Mouse (Mus musculus) forebrain, embryonic 13.5 days (tissue): ENCODE measurements around the gene Hic1. TPM values are rescaled to one million over a fixed set of nuclear protein-coding genes. Genes with fewer than 3 reads are reported as not detected.
A peak's percentile ranks its signal among the peaks of the same experiment; 100 is the strongest.

Experiments used
- ATAC-seq: fragments of 200-750 bp; cut with Nextera tagmentation; 2 replicates; pipeline ENCODE4 v1.8.0; 2017
- H3K27ac ChIP-seq: fragments of 300-500 bp; sonication (generic); 2 replicates; pipeline ENCODE4 v1.5.1; 2015; ENCODE audit warnings: inconsistent platforms, mild to moderate bottlenecking, moderate library complexity
- H3K27me3 ChIP-seq: fragments of 300-500 bp; sonication (generic); 2 replicates; pipeline ENCODE4 v1.6.1; 2015; ENCODE audit warnings: mild to moderate bottlenecking, inconsistent platforms
- H3K36me3 ChIP-seq: fragments of 300-500 bp; sonication (generic); 2 replicates; pipeline ENCODE4 v1.6.1; 2015; ENCODE audit warnings: mild to moderate bottlenecking, inconsistent platforms; ENCODE audit not compliant: poor library complexity, severe bottlenecking
- H3K4me1 ChIP-seq: fragments of 300-500 bp; sonication (generic); 2 replicates; pipeline ENCODE4 v1.6.1; 2015; ENCODE audit warnings: inconsistent platforms
- H3K4me2 ChIP-seq: fragments of 300-500 bp; sonication (generic); 2 replicates; pipeline ENCODE4 v1.6.1; 2015; ENCODE audit warnings: inconsistent platforms, mild to moderate bottlenecking, moderate library complexity
- H3K4me3 ChIP-seq: fragments of 300-500 bp; sonication (generic); 2 replicates; pipeline ENCODE4 v1.5.1; 2015; ENCODE audit warnings: mild to moderate bottlenecking, inconsistent platforms
- H3K9ac ChIP-seq: fragments of 300-500 bp; sonication (generic); 2 replicates; pipeline ENCODE4 v1.6.1; 2015; ENCODE audit warnings: mild to moderate bottlenecking, inconsistent platforms
- H3K9me3 ChIP-seq: fragments of 300-500 bp; sonication (generic); replicated peaks from 2 replicates; pipeline ENCODE4 v1.6.1; 2016; ENCODE audit warnings: inconsistent platforms
- WGBS: fragments of 180-500 bp; shearing (Covaris S2); methylation state at CpG from one replicate; pipeline ENCODE4 v1.1.7; 2015; 5-methylcytosine and 5-hydroxymethylcytosine counted together
- microRNA counts: library from miRNA; unstranded; fragments of <30 nt; microRNA quantifications from one replicate; lab custom pipeline; 2016
- microRNA-seq: library from miRNA; unstranded; fragments of <30 nt; microRNA quantifications from one replicate; pipeline ENCODE4, GENCODE M21; 2016
- polyA plus RNA-seq: library from polyadenylated mRNA; unstranded; fragments of >200 nt; fragmentation: Nextera tagmentation; extraction: Ambion mirVana; gene quantifications from 2 replicates; pipeline ENCODE4 v1.2.1, GENCODE M21; 2015

Gene Hic1
- polyA plus RNA-seq, 1 experiment from 2014 or later, result 1.5 TPM

DNA sequence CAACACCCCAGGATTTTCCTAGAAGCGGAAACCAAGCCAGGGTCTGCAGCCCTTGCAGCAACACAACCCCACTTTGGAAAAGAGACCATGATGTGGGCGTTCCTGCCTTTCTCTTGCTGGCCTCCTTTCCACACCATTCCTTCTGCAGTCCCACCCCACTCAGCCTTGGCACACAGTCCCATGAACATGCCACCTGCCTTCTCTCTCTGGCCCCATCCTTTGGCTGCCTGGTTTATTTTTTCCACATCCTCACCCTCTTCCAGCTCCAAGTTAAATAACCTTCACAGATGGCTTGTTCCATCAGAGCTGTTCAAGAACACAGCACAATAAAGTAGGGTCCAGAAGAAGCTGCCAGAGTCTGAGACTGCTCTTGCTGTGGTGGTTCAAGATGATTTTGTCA is 50.0 kb downstream of the Hic1 start:
- H3K4me3 ChIP-seq, result no peak overlapping the region
- 92% methylated on average over 2 of the region's 2 CpGs for WGBS
- no peak for ATAC-seq
- H3K27me3 ChIP-seq, result no peaks in the 10 kb centered on the region
- no peaks in the 10 kb centered on the region for H3K4me1 ChIP-seq
- H3K9me3 ChIP-seq, result no peaks in the 10 kb centered on the region
- H3K4me2 ChIP-seq, result no peak overlapping the region
- H3K27ac ChIP-seq, result no peak overlapping the region
- no peak overlapping the region for H3K9ac ChIP-seq
- H3K36me3 ChIP-seq, result no peaks in the 10 kb centered on the region

DNA sequence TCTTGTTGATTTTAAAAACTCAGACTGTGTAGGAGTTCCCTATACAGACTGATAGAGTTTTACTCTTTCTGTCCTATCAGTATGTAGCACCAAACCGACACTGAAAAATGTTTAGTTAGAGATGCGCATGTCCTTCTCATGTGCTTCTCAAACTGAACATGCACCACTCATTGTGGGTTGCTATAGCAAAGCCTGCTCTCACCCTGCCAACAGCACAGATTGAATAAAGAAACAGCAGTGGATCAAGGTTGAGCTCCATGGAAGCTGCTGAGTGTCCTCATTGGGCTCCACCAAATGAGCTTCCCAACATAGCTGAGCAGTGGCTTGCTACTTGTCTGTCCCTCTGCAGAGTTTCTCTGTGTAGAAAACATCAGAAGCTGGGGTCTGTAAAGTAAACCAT is 51.2 kb downstream of the Hic1 start:
- no peak for ATAC-seq
- H3K4me1 ChIP-seq, result no peaks in the 10 kb centered on the region
- no peak overlapping the region for H3K27ac ChIP-seq
- H3K27me3 ChIP-seq, result no peaks in the 10 kb centered on the region
- no peaks in the 10 kb centered on the region for H3K9me3 ChIP-seq
- no peak overlapping the region for H3K4me2 ChIP-seq
- no peak overlapping the region for H3K4me3 ChIP-seq
- no peaks in the 10 kb centered on the region for H3K36me3 ChIP-seq
- WGBS, result 96% methylated on average over 2 of the region's 2 CpGs
- no peak overlapping the region for H3K9ac ChIP-seq

DNA sequence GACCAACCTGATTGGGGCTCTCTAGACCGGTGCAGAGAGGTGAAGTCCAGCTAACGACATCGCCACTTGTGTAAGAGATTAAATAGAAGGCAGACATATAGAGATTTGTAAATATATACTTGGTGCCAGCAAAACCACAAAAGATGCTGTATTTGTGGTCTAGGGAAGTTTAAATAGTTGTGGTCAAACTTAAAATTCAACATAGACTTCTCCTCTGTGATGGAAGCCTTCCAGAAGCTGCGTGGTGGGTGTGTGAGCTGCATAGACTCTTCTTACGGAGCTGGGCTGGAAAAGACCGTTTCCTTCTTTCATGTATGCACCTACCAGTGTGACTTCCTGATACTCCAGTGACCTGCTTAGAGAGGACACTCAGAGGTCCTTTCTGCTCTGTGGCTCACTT is 52.9 kb downstream of the Hic1 start:
- ATAC-seq, result no peak
- no peaks in the 10 kb centered on the region for H3K4me1 ChIP-seq
- WGBS, result 90% methylated on average over 6 of the region's 6 CpGs
- no peak overlapping the region for H3K27ac ChIP-seq
- no peaks in the 10 kb centered on the region for H3K36me3 ChIP-seq
- H3K4me2 ChIP-seq, result no peak overlapping the region
- no peaks in the 10 kb centered on the region for H3K27me3 ChIP-seq
- H3K9me3 ChIP-seq, result no peaks in the 10 kb centered on the region
- H3K4me3 ChIP-seq, result no peak overlapping the region
- H3K9ac ChIP-seq, result no peak overlapping the region

MicroRNAs within 50 kb of the gene (microRNA counts, 519-probe panel; counts per million panel counts)
- microRNA mmu-miR-132 (lab: Ali Mortazavi, UCI) (3,808 counts per million, percentile 75 among the panel's probes with 10 or more counts), microRNA mmu-miR-212 (lab: Ali Mortazavi, UCI) (2,231 counts per million, percentile 59 among the panel's probes with 10 or more counts)

Small RNA genes lying within 50 kb of the gene (microRNA-seq; reads per million reads assigned to microRNA genes)
- 284 reads per million, percentile 64 among the genes with 10 or more reads in this experiment for gene Mir132
- 24.4 reads per million, percentile 33 among the genes with 10 or more reads in this experiment for gene Mir212

Other genes starting within 250 kb of the Hic1 start
- gene Smg6, start 243.7 kb downstream of the Hic1 start, polyA plus RNA-seq, result 18.3 and 20.0 TPM in 2 replicates
- gene Srr, start 243.6 kb downstream of the Hic1 start, polyA plus RNA-seq, result 30.5 and 35.7 TPM in 2 replicates
- gene Ovca2, start 9.3 kb upstream of the Hic1 start, polyA plus RNA-seq, result 22.8 and 25.1 TPM in 2 replicates
- 13.9 and 15.8 TPM in 2 replicates for gene Dph1, start 21.7 kb upstream of the Hic1 start, polyA plus RNA-seq
- 2.2 and 2.6 TPM in 2 replicates for gene Rtn4rl1, start 24.3 kb upstream of the Hic1 start, polyA plus RNA-seq
- gene Rpa1, start 178.8 kb upstream of the Hic1 start, polyA plus RNA-seq, result 99.6 and 110 TPM in 2 replicates
- 17.7 and 17.8 TPM in 2 replicates for gene Smyd4, start 178.9 kb upstream of the Hic1 start, polyA plus RNA-seq